Mouse (Mus musculus): ENCODE measurements at regions not wholly inside any gene's neighbourhood (a gene's known extent, or its start where the extent isn't known, plus 50 kb on each side); places are given as distances from the start of the nearest gene placed in this dataset.

DNA sequence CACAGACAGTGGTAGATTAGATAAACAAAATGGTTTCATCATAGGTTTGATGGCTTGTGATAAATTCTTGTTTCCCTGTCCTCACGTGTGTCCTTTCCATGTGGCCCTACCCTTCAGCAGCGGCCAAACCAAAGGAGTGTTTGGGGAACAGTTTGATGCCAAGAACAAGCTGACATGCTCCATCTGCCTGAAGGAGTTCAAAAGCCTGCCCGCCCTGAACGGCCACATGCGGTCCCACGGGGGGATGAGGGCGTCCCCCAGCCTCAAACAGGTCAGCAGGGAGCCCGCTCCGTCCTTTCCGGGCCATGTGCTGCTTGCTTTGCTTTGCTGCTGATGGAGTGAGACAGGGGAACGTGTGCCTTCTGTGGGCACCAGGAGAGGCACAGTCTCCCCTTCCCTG lies 51.0 kb upstream of the Mrps10 start:
- no peak for DNase-seq (ENCODE audit: low spot score in 2 of 2)

DNA sequence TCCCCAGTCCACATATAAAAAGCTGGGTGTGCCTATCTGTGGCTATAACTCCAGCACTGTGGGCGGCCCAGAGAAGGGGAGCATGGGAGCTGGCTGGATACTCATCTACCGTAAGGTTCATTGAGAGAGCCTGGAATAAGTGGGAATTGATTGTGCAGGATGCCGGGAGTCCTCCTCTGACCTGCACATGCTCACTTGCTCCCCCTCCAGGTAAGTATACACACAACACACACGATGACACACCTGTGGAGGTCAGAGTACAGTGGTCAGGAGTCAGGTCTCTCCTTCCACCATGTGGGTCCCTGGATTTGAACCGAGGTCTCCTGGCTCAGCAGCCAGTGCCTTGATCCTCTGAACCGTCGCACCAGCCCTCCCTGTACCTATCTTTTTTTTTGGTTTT lies 55.5 kb upstream of the Mrps10 start:
- no peak for DNase-seq (ENCODE audit: low spot score in 2 of 2)

- no peak for DNase-seq (ENCODE audit: low spot score in 2 of 2)
Measured at GRCm38 (mm10) chr17:47311272-47311671, 57.4 kb upstream of the Mrps10 start.

DNA sequence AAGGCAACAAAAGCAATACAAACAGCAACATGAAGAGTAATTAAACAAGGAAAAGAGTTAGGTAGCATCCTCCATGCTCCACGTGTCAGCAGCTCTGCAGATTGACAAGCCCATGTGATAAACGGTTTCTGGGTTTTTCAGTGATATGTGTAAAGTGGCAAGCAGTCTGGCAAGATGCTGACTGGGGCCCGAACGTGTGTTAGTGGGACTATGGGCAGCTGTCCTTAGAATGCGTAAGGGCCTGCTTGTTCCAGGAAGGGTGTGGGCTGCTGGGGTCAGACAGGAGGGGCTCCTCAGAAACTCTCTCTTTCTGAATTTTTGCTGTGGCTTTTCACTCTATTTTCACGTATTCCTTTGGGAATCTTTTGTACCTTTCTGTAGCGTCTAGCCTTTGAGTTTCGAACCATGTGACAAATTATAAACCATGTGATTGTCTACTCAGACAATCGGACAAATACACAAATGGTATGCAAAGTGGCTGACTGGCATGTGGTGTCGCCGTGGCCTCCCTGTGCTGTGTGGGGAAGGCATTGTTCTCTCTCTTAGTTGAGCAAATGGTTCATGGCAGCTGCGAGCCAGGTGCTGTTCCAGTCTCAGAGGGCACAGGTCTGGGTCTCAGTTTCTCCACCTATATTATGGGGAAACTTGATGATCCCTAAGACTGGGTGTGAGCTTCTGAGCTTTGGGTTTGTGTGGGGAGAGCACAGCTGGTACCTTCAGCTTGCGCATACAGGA lies 62.5 kb upstream of the Mrps10 start:
- DNase-seq (ENCODE audit: low spot score in 2 of 2), result no peak

DNA sequence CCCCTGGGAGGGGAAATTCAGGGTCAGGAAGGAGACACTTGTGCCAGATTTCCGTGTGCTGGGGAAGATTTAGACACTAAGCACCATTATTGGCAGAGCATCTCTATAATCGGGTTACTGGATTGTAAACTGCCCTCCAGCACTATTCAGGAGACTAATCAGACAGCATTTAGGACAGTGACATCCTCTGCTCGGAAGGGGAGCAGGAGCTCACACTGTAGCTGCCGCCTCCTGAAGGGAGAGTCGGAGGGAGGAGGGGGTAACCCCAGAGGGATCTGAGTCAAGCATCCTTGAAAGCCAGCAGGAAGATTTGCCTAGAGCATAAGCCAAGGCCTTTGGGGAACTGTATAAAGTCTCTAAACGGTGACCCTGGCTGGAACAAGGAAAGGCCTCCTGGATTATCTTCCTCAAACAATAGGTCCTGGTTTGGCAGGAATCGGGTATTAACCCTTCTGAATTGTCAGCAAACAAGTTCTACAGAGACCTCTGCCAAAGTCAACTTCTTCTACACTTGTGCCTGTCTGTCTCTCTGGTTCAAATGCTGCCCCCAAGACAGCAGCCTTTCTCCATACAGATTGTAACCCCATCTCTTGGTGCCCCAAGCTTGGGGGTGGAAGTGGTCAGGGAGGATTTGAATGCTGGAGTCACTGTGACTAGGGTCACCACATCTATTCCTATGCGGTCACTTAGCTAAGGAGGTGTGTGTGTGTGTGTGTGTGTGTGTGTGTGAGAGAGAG lies 64.1 kb upstream of the Mrps10 start:
- no peak for DNase-seq (ENCODE audit: low spot score in 2 of 2)

- DNase-seq (ENCODE audit: low spot score in 2 of 2), result no peak
Measured at GRCm38 (mm10) chr17:47303600-47303999, 65.1 kb upstream of the Mrps10 start.

DNA sequence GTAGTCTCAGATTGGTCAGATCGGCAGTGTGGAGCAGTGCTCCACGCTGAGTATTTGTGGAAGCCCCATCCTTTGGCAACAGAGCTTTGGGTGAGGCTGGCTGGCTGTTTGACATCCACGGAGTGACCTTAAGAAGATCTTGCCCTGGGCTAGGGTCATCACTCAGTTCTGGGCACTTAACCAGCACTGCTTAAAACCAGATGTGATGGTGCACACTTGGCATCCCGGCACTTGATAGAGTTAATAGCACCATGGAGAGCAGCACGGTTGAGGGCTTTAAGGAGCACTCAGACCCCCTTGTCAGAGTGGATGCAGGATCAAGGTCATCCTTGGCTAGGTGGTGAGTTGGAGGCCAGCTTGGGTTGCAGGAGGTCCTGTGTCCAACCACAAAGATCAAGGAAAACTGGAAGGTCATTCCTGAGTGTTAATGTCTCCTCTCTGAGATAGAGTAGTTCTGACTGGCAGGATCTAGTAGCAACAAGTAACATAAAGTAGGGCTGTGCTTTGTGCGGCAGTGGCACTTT lies 70.2 kb upstream of the Mrps10 start:
- DNase-seq (ENCODE audit: low spot score in 2 of 2), result no peak

DNA sequence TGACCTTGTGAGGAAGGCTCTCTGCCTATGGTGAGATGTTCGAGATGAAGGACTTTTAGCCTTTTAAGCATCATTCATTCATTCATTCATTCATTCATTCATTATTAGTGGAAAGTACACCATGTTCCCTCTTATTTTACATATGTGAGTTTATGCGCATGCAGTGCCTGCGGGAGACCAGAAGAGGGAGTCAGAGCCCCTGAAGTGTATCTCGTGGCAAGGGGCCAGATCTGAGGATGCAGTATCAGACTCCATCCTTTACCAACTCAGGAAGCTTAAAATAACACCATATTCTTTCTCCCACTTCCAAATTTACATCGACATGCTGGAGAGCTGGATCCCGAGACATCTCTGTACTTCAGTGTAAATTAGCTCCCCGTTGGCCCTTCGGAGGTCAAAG lies 70.7 kb upstream of the Mrps10 start:
- DNase-seq (ENCODE audit: low spot score in 2 of 2), result no peak

DNA sequence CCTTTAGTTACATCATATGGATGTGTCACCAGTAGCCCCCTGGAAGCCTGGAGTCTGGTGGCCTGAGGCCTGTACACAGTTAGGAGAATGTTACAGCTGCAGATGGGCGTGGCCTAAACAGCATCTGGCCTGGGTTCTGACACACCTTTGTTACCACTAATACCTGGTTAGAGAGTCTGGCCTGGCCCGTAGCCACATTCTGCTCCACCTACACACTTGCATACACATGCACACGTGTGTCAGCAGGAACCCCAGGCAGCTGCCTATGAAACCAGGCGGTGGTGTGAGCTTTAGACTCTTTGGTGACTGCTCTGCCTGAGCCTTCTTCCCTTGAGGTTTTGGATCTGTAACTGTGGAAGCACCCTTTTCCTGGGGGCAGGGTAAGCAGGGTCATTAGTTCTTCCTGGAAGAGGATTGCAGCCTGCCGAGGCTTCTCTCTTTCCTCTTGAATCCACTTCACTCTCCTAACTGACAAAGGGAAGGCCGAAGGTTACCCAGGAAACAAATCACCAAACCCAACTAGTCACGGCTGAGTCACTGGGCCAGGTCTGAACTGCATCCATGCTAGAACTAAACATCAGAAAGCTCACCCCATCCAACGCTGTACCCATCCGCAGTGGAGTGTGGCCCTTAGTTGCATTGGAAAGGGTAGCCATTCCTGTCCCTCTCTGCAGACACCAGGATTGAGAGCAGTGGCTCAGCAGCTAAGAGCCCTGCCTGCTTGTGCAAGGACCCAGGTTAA lies 71.8 kb upstream of the Mrps10 start:
- DNase-seq (ENCODE audit: low spot score in 2 of 2), result no peak

DNA sequence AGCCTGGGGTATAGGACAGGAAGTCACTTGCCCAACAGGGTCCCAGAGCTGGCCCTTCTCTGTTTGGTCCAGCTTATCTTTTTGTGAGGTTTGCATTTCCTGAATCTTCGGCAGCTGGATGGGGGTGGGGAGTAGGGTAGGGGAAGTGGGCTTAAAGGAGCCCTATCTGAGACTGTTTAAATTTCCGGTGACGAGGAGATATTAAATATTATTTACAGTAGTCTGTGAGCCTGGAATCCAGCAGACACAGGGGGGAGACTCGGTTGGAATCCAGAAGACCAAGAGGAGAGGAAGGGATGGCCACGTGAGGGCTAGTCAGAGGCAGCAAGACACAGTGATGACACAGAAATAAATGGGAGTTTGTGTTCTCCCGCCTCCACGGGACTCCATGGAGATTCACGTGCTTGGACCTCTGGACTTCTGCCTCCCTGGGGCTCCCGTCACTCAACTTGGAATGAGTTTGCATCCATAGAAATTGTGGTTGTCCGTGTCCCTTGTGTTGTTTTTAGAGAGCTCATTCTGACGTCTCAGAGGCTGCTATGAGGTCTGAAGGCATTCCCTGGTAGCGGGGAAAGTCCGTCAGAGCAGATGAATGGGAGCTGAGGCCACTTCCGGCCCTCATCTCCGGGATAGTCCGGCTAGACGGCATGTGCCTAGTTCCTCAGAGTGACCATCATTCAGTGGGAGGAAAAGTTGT lies 73.2 kb upstream of the Mrps10 start:
- no peak for DNase-seq (ENCODE audit: low spot score in 2 of 2)

GRCm38 (mm10) chr17:47294091-47294534 lies 74.6 kb upstream of the Mrps10 start:
- no peak for DNase-seq (ENCODE audit: low spot score in 2 of 2)

GRCm38 (mm10) chr17:47293178-47293577 lies 75.5 kb upstream of the Mrps10 start:
- DNase-seq (ENCODE audit: low spot score in 2 of 2), result no peak

GRCm38 (mm10) chr17:47291558-47291957 lies 77.1 kb upstream of the Mrps10 start:
- no peak for DNase-seq (ENCODE audit: low spot score in 2 of 2)

DNA sequence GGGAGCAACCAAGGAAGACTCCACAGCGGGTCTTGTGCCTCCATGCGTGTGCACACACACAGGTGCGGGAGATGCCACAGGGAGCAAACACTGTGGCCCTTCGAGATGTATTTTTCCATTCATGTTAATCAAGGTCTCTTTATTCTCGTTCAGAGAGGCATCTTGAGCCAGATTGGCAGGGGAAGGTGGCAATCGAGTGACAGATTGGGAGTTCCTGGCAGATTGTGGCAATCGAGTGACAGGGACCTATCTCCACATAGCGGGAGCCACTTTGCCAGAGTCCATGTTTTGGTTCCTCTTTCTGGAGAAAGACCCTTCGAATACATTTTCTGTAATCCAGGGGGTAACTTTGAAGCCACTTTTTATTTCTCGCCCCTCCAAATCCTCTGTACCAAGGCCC lies 83.1 kb upstream of the Mrps10 start:
- no peak for DNase-seq (ENCODE audit: low spot score in 2 of 2)

- no peak for DNase-seq (ENCODE audit: low spot score in 2 of 2)
Measured at GRCm38 (mm10) chr17:47284236-47284635, 84.5 kb upstream of the Mrps10 start.

DNA sequence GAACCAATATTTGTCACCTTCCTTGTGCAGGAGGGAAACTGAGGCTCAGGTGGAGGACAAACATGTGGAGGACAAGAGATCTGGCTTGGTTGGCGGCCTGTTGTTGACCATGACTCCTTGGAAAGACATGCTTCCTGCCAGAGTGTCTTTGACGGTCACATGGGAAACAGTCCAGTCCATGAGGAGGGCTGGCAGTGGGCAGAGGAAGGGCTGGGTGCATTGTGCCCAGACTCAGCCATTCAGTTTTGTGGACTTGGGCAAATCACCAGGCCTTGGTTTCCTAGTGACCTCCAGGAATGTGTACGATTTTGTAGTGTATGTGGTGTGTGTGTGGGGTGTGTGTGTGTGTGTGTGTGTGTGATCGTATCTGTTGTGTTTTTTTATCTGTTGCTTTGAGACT lies 85.5 kb upstream of the Mrps10 start:
- no peak for DNase-seq (ENCODE audit: low spot score in 2 of 2)

DNA sequence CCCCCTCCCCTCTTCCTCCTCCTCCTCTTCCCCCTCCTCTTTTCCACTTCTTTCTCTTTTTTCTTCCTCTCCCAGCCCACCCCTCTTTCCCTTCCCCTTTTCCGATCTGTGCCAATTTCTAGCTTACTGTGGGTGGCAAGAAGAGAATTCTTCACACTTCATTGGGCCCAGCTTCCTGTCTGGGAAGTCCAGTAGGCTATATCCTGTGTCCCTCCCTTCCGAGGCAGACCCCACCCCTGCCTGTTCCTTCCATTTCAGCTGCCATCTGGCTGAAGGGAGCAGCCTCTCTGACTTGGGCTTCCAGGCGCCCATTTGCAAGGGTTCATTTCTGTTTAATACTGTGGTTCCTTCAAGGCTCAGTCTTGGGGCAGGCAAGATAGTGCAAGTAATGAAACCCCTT lies 86.2 kb upstream of the Mrps10 start:
- no peak for DNase-seq (ENCODE audit: low spot score in 2 of 2)

DNA sequence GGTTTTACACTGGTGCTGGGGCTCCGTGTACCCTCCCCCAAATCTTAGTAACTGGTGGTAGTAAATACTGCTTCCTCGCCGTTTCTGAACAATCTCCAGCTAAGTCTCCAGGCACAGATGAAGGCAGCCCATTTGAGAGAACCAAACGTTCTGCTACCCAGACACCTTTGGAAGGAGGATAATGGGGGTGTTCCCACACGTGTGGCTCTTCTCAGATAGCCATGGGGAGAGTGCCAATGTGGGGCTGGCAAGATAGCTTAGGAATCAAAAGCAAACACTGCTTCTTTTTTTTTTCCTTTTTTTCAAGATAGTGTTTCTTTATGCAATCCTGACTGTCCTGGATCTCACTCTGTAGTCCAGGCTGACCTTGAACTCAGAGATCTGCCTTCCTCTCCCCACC lies 90.8 kb upstream of the Mrps10 start:
- DNase-seq (ENCODE audit: low spot score in 2 of 2), result no peak

- no peak for DNase-seq (ENCODE audit: low spot score in 2 of 2)
Measured at GRCm38 (mm10) chr17:47276639-47277038, 92.0 kb upstream of the Mrps10 start.

DNA sequence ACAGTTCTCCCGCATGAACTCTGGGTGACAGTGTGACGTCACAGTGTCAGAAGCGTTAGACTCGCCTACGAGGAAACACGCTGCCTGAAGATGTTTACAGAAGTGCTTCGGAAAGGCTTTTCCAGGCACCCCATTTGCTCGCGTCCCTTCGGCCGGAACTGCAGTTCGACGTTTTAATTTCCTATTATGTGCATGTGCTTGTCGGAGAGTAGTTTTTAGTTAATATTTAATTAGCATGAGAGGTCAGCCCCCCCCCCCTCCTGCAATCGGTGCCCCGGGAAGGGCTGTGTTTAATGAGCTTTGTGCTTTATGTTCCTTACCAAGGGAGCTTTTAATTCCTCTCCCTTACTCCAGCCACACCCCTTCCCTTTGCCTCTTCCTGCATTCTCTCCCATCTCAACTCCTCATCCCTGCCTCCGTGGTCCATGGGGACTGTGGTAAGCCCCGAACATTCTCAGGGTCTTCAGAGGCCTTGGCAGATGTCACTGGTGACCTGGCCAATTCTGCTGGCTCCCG lies 92.8 kb upstream of the Mrps10 start:
- no peak for DNase-seq (ENCODE audit: low spot score in 2 of 2)

GRCm38 (mm10) chr17:47273309-47273708 lies 95.4 kb upstream of the Mrps10 start:
- DNase-seq (ENCODE audit: low spot score in 2 of 2), result no peak
